Mouse (Mus musculus) c-Kit-negative CD71-positive TER-119-positive erythroid progenitor cells, embryonic 14.5 days (primary cell): Measurements from ENCODE around the gene Mical2.

Source experiments
- DNase-seq: peaks from one replicate; pipeline ENCODE4 v3.0.0-alpha.2; 2013; ENCODE audit warnings: low read depth, low spot score

Mical2 gene

DNA sequence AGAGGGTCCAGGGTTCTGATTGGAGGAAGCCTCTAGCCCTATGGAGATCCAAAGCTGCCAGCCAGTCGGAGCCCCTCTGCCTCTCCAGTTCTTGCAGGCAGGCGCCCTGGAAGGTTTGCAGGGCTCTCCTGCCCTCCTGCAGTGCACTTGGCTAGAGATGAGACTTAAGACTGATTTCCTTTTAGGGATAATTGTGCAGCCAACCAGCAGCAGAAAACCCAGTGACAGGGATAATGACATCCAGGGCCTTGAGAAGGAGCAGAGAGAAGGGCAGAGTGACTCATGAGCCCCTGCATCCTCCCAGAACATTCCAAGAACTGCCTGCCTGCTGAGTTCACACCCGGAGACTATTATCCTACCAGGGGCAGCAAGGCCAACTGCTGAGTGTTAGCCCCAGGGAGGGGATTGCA is 228.2 kb downstream of the Mical2 start:
- no peak for DNase-seq

DNA sequence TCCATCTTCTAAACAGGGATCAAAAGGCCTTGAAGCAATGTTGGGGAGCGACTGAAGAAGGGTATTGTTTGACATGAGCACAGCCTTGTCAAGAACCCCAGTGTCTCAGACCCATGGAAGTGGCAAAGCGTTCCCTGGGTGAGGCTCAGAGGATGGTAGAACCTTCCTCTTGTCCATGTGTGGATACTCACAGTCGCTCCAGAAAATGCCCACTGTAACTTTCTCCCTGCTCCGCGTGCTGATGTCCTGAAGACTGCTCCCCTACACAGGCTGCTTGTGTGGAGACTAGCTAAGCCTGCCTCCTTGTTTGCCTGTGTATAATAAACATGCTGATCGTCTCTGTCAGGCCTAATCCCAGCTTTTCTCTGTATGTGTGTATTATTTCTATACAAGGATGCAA is 228.7 kb downstream of the Mical2 start:
- no peak for DNase-seq

- DNase-seq, result no peak
Measured at GRCm38 (mm10) chr7:112454951-112455350, 229.3 kb downstream of the Mical2 start.

- no peak for DNase-seq
Measured at GRCm38 (mm10) chr7:112455566-112456110, 230.0 kb downstream of the Mical2 start.

DNA sequence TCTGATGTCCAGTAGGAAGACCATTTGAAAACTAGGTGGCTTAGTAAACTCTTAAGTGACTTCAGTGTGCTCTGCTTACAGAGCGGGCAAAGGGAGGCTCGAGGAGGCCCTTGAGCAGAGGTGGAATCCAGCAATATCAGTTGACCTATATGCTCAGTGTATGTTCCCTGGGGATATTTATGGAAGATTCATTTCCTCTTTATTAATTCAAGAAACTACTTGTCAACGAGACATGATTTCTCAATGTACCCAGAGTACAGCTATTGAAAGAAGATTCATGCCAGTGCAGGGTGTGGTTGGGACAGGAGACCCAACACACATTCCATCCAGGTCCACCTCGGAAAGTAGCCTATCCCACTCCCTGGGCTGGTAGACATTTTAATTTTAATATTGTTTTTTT is 231.7 kb downstream of the Mical2 start:
- DNase-seq, result no peak

DNA sequence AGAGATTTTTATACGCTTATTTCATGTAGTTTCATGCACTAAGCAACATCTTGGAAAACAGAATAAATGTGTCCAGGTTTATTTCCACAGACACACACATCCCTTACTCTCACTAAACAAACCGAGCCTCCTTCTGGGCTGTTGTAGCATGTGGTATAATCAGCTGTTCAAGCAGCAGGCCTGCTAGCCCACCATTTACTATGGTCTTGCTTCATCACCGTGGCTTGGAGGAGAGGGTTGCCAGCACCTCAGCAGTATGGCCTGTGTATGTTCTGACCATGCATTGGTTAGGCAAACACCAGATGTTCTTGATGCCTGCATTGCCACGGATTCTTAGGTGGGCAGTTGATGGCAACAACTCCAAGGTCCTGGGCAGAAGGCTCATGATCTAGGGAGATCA is 232.3 kb downstream of the Mical2 start:
- DNase-seq, result no peak

DNA sequence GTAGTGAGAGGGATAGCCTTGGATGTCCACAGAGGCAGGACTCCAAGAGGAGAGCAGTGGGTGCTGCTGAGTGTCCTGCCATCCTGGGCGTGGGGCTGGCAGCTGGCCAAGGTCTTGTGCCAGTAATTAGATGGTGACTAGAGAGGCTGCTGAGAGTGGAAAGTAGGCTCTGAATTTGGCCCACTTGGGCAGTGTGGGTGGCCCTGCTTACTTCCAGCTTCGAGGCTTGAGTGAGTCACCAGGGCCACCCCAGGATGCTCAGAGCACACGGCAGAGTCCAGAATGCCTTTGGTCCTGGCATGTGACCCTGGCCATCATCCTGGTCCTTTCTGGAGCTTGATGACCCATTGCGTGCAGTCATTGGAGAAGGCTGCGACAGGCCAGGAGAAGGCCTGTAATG is 232.8 kb downstream of the Mical2 start:
- no peak for DNase-seq
